Mouse (Mus musculus) cerebellum, adult 9-10 months (tissue): ENCODE data around the gene Pcnx2.

Experiments used
- DNase-seq: peaks from one replicate; pipeline ENCODE4 v3.0.0; 2022

The Pcnx2 gene

DNA sequence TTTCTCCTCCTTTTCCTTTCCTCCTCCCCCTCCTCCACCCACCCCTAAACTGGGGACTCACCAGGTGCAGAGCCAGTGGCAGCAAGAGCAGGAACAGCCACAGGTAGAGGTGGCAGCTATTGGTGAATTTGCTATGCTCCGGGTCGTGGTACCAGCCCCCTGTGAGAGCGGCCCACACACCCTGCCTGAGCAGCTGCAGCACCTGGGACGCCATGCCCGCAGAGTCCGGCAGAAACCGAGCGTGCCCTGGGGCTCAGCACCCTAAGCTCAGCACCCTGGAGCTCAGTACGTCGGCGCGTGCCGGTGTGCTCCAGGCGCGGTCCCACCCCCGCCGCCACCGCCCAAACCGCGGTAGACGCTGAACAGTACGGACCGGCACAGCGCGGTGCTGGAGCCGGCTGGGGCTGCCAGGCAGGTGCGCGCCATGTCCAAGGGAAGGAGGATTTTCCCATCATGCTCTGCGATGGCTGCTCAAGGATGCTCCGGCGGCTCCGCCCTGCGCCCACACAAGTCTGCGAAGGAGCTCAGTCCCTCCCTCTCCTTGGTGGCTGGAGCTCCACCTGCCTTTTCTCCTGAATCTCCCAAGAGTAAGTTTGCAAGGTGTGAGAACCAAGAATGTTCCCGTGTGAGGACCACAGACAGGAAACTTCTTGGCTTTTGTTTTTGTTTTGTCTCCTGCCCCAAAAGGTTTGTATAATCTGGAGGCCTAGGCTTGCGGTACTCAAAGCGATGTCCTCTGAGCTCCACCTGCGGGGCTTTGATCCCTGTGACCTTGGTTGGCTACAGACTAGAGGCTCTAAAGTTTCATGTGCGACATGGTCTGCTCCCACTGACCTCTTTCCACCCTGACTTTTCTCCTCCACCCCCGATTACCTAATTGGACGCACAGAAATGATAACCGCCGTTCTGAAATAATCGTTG is at the start of gene Pcnx2:
TSS of gene Pcnx2 (minus strand) at position 450 of the 921 bp plus-strand sequence.
- DNase-seq, result peak; percentile 91

DNA sequence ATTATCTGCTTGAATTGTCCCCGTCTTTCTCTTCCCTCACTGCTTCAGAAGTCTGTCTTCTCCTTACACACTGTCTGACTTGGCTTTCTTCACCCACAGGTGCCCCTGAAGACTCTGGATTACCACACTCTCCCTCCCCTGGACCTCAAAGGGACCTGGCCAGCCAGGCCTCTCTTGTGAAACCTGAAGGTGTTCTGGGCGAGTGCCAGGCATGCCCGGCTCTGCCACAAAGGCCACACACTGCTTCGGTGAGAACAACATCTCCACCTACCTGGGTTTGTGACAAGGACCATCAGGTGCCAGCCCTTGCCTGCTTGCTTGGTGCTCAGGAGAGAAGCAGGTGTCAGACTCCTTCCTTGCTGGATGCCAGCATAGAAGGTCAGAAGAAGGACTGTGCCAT is 46.4 kb upstream of the Pcnx2 start:
- peak; percentile 18 for DNase-seq

DNA sequence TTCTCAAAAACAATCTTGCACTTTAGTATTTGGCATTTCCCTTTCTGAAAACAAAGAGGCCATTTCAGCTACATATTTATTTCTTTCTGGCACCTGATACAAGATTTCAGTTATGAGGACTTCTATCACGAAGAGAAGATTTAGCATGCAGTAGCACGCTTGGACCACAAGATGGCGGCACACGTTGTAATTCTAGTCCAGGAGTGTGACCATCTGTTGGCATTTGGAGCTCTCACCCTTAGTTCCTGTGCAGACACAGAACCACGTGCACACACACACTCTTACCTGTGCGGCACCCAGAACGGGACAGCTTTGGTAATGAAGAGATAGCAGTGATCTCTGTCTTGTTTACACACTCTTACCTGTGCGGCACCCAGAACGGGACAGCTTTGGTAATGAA is 37.5 kb upstream of the Pcnx2 start:
- peak; percentile 89 for DNase-seq

DNA sequence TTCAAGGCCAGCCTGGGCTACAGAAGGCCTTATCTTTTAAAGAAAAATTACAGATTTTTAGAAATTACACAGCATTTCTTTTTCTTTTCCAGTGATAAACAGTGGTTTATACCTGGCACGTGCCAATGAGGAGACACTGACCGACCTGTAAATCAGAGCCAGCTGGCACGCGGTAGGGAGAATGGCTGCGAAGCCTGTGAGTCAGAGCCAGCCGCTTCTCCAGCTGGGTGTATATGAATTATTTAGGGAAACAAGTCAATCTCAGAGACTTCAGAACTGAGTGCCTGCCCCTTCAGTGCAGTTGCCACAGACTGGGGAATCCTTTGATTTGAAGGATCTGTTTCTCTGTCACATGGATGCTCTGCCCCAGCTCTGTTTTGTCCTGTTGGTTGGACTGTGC is 33.7 kb upstream of the Pcnx2 start:
- DNase-seq, result no peak

DNA sequence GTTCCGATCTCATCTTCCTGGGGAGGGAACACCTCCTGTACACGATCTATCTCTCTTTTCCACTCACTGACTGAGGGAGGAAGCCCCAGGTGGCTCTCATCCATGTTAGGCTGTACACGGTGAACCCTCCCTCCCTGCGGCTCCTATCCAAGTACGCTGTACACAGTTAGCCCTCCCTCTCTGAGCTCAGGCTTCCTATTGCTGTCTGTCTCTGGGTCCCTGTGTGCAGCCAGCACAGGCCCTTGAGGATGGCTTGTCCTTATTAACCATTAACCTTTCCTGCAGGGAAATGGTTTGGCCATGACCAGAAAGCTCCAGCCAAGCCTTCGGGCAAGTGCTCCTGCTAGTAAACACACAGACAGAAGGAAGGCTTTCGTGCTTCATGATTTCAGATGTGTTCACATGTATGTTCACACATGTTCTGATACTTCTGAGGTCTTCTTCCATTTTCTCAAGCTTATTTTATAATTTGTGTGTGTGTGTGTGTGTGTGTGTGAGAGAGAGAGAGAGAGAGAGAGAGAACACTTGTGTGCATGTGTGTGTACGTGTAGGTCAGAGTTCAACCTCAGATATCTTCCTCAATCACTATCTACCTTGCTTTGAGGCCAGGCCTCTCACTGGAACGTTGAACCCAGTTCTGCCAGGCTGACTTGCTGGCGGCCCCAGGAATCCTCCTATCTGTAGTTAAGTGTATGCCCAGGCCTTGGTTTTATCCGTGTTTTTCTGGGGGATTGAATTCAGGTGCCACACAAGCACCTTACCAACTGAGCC is 32.3 kb upstream of the Pcnx2 start:
- DNase-seq, result no peak

DNA sequence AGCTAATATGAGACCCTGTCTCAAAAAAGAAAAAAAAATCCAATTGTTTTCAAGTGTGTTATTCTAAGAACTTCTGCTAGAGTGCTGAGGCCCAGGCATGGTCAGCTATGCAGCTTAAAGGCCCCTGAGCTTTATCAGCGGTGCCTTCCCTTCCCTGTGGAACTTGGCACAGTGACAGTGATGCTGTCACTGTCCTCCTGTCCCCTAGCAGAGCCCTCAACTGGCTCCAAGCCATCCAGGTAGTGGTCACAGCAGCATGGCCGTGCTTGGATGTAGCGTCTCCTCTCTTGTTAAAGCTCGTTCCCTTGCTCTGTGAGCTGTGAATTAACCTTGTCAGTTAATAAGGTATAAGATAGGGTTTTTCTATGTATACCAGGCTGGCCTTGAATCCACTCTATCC is 28.5 kb upstream of the Pcnx2 start:
- no peak for DNase-seq

DNA sequence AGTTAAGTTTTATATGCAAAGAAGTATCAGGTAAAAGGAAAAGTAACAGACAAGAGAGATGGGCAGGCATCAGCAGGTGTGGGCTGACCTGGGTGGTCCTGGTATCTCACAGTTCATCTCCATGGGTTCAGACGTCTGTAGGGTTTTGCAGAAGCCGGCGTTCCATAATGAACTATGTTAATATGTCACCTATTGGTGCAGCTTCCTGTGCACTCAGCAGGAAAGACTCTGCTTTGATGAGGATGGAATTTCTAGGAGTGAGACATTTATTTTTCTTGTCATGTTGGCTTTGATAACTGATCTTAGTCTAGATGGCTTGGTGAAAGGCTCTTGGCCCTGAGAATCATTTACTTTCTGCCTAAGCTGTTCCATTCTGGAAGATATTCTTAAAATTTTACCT is 24.2 kb upstream of the Pcnx2 start:
- no peak for DNase-seq

DNA sequence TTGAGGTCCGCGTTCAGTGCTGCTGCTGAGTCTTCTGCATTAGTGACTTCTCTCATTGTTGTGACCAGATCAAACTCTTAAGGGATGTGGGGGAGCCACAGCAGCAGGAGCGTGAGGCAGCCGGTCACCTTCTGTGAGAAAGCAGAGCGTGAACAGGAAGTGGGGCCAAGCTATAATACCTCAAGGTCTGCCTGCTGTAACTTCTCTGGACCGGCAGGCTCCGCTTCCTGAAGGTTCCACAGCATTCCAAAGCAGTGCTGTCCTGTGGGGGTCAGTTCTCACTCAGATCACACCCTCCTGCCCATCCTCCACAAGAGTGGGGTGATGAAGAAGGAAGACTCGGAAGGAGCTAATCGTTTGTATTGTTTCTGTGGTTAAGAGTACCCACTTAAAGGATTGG is 22.6 kb upstream of the Pcnx2 start:
- DNase-seq, result no peak

DNA sequence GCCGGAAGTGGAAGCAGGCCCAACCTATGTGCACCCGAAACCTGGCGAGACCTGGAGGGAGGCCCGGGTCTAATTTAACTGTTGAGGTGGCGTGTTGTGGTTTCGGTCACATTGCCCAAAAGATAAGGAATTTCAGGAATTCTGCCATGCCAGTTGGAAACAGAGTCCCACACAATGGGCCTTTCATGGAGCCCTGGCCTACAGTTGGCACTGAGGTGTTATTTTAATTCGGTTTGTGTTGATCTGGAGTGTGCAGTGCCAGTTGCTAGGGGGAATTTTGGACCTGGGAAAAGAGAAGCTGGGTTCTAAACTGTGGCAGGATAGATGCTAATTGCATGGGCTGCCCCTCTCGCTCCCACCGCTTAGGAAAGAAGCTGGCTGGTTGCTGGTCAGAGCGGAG is 22.2 kb upstream of the Pcnx2 start:
- DNase-seq, result no peak

DNA sequence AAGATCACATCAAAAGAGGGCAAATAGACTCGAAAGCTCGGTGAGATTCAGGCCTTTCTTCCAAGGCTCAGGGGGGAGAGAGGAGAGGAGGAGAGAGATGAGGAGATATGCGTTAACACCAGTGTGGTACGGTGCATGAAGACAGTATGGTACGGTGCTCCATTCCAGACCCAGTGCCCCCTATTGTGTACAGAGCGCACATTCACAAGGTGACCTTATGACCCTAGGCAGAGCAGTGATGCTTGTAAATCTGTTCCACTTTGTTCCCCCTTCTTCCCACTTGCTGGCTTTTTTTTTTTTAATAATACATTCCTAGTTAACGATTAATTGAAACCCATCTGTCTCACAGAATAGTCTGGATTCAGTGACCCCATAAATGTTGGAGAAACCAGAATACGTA is 21.4 kb upstream of the Pcnx2 start:
- no peak for DNase-seq

DNA sequence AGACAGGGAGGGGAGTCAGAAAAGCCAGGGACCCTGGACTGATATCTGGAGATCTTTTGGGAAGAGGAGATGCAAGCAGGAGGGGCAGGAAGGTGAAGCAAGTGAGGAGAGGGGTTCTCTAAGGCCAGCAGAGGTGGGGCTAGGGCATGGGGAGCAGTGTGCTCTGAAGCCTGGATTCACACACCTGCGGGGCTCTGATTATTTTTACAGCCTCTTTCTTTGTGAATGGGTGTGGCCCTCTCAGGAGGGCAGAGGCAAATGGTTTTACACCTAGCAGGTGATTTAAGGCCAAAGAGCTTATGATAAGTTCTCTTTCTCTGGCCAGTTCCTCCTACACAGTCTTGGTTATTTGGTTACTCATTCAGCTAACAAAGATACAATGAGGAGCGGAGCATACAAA is 20.6 kb upstream of the Pcnx2 start:
- DNase-seq, result no peak

DNA sequence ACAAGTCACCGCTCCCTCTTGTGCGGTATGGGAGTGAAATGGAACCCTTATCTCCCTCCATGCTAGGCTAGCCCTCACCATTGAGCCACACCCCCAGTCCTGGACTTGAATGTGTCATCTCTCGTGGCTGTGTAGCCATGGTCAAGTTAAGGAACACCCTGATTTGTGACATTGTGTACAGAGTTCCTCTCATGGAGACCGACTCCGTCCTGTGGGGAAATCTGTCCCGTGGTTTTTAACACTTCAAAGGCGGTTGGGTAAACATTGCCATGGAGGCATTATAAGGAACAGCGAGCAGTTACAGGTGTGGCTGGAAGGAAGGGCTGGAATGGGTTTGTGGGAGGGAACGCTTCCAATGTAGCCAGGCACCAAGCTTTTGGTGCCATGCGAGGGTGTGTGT is 18.9 kb upstream of the Pcnx2 start:
- no peak for DNase-seq

DNA sequence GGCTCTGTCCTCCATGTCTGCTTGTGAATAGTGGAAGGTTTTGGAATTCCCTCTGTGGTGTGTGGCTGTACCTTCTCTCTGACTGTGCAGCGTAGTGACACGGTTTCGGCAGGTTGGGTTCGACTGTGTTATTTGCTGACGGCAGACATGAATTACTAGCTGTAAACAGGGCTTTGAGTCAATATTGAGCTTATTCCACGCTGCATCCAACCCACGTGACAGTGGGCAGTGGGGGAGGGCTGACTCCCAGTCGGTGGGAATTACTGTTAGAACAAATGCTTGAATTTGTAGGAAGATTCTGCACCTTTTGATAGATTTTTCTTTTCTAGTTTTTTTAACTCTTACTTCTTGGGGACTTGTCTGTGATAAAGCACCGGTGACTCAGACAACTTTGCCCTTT is 16.3 kb upstream of the Pcnx2 start:
- DNase-seq, result no peak

DNA sequence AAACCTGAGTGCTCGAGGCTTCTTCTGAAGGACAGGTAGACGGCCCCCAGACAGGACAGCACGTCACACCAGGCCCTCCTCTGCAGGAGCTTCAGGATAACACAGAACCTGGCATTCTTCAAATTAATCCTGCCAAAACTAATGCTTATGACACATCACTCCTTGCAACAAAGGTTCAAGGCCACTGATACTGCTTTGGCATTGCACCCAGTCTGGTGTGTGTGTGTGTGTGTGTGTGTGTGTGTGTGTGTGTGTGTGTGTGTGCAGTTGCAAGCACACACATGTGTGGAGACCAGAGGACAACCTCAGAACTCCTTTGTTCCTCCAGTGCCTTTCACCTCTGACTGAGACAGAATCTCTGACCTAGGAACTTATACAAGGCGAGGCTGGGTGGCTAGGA is 15.1 kb upstream of the Pcnx2 start:
- DNase-seq, result no peak

DNA sequence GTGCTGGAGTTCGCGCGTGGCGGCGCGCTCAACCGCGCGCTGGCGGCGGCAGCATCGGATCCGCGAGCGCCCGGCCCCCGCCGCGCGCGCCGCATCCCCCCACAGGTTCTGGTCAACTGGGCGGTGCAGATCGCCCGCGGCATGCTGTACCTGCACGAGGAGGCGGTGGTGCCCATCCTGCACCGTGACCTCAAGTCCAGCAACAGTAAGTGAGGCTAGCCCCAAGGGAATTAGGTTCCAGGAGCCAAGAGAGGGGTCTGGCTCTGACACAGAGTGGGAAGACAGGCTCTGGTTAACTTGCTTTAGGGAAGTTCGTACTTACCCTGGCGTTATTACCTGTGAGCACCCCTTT is 13.1 kb upstream of the Pcnx2 start:
- DNase-seq, result no peak

DNA sequence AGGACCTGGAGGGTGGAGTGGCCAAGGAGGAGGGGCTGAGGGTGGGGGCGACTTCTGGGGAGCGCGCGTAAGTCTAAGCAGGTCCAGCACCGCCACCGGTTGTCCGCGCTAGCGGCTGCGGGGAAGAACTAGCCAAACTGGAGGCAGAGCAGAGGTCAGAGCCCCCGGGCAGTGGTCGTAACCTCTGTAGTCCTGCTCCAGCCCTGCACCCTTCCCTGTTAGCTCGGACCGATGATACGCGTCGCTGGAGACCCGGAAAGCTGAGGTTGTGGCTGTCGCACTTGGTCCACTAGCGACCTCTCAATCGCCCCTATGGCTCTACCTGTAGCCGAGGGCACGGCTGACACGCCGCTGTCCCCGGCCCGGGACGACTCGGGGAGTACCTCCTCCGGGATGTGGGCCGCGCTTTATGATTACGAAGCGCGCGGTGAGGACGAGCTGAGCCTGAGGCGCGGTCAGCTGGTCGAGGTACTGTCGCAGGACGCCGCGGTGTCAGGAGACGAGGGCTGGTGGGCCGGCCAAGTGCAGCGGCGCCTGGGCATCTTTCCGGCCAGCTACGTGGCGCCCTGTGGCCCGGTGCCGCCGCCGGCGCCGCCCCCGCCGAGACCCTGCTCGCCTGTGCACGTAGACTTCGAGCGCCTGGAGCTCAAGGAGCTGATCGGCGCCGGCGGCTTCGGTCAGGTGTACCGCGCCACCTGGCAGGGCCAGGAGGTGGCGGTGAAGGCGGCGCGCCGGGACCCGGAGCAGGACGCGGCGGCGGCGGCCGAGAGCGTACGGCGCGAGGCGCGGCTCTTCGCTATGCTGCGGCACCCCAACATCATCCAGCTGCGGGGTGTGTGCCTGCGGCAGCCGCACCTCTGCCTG is 12.5 kb upstream of the Pcnx2 start, which contains the start of gene Map3k21:
TSS of gene Map3k21 (plus strand) at position 86 of the 864 bp plus-strand sequence.
- DNase-seq, result no peak

DNA sequence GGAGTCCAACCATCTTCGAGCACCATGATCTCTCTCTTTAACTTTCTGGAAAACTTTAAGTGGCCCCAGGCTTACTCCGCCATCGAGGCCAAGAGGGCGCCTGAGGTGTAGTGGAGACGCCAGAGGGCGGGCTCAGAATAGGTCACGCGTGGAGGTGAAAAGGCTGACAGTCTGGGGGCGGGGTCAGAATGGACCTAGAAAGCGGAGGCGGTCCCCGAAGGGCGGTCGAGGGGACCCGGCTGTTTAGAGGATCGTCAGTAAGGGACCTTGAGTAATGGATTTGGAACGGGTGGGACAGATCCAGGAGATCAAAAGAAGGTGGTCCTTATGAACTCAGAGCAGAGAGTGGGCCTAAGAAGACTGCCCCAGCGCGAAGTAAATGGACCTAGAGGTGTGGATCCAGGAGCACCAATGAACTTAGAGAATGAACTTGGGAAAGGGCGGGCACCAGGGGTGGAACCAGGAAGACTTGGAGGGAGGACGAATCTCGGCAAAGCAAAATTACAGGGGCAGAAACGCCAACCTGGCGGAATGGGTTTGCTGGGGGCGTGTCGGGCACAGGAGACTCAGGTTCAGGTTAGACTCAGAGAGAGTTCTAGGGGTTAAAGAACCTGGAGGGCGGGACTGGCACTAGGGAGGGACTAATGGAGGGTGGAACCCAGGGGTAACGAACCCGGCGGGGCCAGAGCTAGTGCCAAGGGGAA is 11.7 kb upstream of the Pcnx2 start:
- no peak for DNase-seq

DNA sequence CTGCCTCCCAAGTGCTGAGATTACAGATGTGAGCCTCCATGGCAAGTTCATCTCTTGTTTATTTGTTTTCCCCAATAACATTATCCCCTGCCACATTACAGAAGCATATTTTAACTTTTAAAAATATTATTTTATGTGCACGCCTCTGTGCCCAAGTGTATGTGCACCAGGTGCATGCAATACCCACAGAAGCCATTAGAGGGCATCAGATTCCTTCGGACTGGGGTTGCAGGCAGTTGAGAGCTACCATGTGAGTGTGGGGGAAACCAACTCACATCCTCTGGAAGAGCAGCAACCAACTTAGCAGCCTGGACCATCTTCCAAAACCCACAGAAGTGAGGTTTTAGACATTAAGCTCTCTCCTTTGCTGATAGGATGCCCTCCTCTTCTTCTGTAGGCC is 9.2 kb upstream of the Pcnx2 start:
- no peak for DNase-seq

DNA sequence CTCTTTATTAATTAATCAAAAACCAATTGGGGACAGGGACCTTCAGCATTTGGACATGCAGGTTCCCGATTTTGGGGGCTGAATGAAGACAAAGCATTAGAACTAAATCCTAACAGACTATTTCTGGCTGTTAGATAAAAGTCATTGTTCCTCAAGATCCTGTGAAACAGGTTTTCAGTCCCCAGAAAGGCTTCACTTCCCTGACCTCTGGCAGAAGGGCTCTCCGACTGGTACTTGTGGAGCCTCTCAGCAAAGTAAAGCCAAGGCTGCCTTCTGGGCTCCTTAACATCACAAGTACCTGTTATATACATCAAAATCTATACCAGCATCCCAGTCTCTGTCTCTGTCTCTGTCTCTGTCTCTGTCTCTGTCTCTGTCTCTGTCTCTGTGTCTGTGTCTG is 7.2 kb upstream of the Pcnx2 start:
- DNase-seq, result no peak

DNA sequence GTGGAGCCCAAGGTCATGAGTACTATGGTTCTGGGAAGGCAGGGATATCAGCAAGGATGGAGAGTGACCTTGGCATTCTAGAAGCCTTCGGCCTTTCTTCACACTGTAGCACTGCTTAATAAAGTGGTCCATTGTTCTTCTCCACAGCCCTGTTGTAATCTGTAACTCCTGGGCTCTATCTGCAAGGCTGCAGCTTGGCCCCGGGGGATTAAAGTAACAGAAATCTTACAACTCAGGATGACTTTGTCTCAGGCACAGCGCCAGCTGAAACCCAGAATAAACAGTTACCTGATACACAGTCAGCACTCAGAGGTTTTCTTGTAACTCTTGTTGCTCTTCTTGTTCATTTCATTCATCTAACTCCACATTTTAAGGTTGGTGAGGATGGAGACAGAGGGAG is 4.4 kb upstream of the Pcnx2 start:
- no peak for DNase-seq

DNA sequence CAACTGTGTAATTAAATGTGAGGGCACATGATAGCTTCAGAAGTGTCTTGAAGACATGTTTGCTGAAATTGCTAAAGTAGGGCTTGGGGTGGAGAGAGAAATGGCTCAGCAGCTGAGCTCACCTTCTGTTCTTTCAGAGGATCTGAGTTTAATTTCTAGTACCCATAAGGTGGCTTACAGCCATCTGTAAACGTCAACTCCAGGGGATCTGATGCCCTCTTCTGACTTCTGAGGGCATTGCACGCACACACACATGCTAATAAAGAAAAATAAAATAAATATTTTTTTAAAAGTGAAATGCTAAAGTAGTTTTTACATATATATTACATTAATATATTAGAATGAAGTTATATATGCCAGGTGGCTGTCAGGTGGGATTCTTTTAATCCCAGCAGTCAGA is 3.0 kb upstream of the Pcnx2 start:
- DNase-seq, result no peak

DNA sequence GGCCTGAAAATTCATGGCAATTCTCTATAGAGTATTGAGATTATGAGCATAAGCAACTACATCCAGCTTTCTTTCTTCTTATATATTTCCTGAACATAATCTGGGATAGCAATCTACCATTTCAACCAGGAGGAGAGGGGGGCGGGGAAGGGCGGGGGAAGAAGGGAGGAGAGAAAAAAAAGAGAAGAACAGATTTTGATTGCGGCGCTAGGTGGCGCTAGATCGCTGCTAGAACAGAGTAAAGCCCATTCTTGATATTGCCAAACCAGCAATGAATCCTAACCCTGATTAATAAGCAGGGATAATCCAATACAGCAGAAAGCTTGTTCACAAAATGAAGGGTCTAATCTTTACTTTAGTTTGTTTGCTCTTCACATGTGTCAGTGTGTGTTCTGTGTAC is 782 bp upstream of the Pcnx2 start:
- DNase-seq, result peak; percentile 78

DNA sequence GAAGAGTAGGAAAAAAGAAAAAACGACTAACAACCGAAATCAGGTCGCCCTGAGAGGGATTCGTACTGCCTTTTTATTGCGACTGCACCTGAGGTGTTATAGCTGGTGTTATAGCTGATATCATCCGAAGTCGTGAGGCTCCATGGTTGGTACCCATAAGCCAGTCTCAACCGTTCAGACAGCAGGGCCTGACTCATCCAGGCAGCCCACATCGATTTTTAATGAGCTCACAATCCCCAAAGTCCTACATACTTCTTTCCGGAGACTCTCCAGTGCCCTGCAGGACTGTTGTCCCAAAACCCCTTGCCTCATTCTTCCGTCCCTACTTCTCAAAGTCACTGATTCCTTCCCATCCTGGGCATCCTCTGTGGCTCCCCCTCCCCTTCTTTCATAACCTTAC is 729 bp downstream of the Pcnx2 start:
- DNase-seq, result no peak
